Mouse (Mus musculus): ENCODE data around the gene Gak.

GRCm38 (mm10) chr5:108565381-108565780 lies 64.2 kb downstream of the Gak start:
- TF ChIP-seq POLR2A (IDR thresholded peaks at IDR 0.05; ENCODE audit: insufficient read depth, low read depth, low read length), result no peak
- no peak for TF ChIP-seq CTCF (IDR thresholded peaks at IDR 0.05; ENCODE audit: insufficient read depth, low read depth, low read length)
